Mouse (Mus musculus) ES-Bruce4 (cell line): ENCODE data around the gene Nktr. TPM values are rescaled to one million over a fixed set of nuclear protein-coding genes. Genes with fewer than 3 reads are reported as not detected.

Experiments
- H3K27ac ChIP-seq: 2 replicates; pipeline ENCODE4 v1.5.1; 2012; ENCODE audit warnings: low read length, inconsistent platforms; ENCODE audit not compliant: insufficient read depth
- H3K27me3 ChIP-seq: 2 replicates; pipeline ENCODE4 v1.6.1; 2012; ENCODE audit warnings: mild to moderate bottlenecking, low read length, inconsistent platforms; ENCODE audit not compliant: control insufficient read depth, poor library complexity, insufficient read depth, severe bottlenecking
- H3K36me3 ChIP-seq: 2 replicates; pipeline ENCODE4 v1.6.1; 2012; ENCODE audit warnings: inconsistent platforms, mild to moderate bottlenecking, low read length, moderate library complexity; ENCODE audit not compliant: control insufficient read depth, poor library complexity, insufficient read depth, severe bottlenecking
- H3K4me1 ChIP-seq: one replicate; pipeline ENCODE4 v1.8.1; 2011; ENCODE audit warnings: low read length; ENCODE audit not compliant: control insufficient read depth, insufficient read depth
- H3K4me3 ChIP-seq: 2 replicates; pipeline ENCODE4 v1.5.1; 2011; ENCODE audit warnings: low read depth, mild to moderate bottlenecking, low read length
- H3K9ac ChIP-seq: 2 replicates; pipeline ENCODE4 v1.6.1; 2012; ENCODE audit warnings: low read depth, mild to moderate bottlenecking, inconsistent platforms; ENCODE audit not compliant: poor library complexity, severe bottlenecking
- H3K9me3 ChIP-seq: replicated peaks from 2 replicates; pipeline ENCODE4 v1.6.1; 2012; ENCODE audit warnings: mild to moderate bottlenecking, low read length, inconsistent platforms; ENCODE audit not compliant: control insufficient read depth, poor library complexity, insufficient read depth, severe bottlenecking
- CTCF ChIP-seq: IDR thresholded peaks from one replicate; pipeline ENCODE4 v1.8.1; 2011; ENCODE audit warnings: low read depth, low read length
- EP300 ChIP-seq: IDR thresholded peaks from 2 replicates; pipeline ENCODE4 v1.6.1; 2011; ENCODE audit warnings: low read depth, low read length; ENCODE audit not compliant: insufficient read depth
- POLR2A ChIP-seq: IDR thresholded peaks from one replicate; pipeline ENCODE4 v1.8.1; 2011; ENCODE audit warnings: low read length; ENCODE audit not compliant: insufficient read depth
- polyA plus RNA-seq: library from polyadenylated mRNA; stranded (reverse); fragments of >200 nt; gene quantifications from 2 replicates; pipeline ENCODE4 v1.2.4, GENCODE M21; 2011; ENCODE audit warnings: low read depth; ENCODE audit not compliant: missing spikeins, insufficient read depth, insufficient read length

The Nktr gene
- polyA plus RNA-seq, 1 experiment, result 109 TPM

GRCm38 (mm10) chr9:121757835-121758814, 39.2 kb downstream of the Nktr start:
- Histone ChIP-seq H3K36me3 (peaks cover 10% of the 10 kb centered on the region), H3K9ac (peak overlapping the region; percentile 87; the same call in 1 of the 2 replicates), H3K27me3 (no peaks in the 10 kb centered on the region), H3K27ac (no peak overlapping the region), H3K4me1 (peaks cover 3% of the 10 kb centered on the region), H3K4me3 (peak overlapping the region; percentile 76), H3K9me3 (no peaks in the 10 kb centered on the region)
- TF ChIP-seq EP300 (no peak), CTCF (no peak), POLR2A (no peak)

DNA sequence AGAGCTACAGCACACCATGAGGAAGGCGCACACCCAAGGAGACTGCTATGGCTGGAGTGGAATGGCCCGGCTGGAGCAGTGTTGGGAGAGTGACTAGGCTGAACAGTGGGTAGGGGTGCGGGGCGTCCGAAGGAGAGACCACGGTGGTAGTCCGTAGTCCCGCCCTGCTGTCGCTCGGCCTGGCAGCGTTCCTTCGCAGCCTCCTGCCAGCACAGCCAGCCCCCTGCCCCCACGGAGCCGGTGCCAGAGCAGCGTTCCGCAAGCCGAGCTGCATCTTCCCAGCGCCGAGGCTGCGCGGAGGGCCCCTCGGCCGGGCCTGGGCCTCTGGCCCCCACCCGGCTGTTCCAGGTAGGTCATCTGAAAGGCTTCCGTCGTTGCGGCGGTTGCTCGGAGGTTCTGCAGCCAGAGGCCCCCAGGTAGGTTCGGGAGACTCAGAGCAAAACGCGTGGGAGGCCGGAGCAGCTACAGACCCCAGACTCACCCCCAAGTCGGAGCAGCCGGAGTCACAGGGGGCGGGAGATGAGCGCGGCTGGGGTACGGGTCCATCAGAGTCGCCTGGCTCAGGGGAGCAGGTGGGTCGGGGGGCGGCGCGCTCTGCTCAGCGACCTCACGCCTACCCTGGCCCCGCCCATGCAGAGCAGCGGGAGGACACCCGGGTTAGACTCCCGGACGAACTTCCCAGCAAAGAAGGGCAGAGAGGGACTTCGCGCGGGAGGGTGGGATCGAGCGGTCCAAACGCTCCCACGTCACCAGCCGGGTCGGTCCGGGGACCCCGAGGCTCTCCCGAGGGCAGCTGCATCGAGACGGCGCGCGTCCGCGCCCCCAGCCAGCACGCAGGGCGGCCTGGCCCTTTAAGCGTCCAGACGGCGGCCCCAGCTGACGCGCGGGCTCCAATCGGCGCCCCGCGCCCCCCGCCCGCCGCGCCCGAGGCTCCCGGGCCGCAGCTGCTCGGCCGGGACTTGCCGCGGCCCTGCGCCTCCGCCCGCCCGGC, 40.4 kb downstream of the Nktr start, which contains the start of gene Zfp651:
TSS of gene Zfp651 (plus strand) at position 240 of the 991 bp plus-strand sequence.
- H3K9ac ChIP-seq, result peak within 1 kb of the TSS; percentile 87
- H3K27ac ChIP-seq, result no peak within 1 kb of the TSS
- H3K4me3 ChIP-seq, result peak within 1 kb of the TSS; percentile 76
- TF ChIP-seq CTCF, result no peak
- TF ChIP-seq POLR2A, result no peak
- TF ChIP-seq EP300, result no peak
- peaks cover 3% of the 10 kb centered on the region for H3K4me1 ChIP-seq
- peaks cover 6% of the 10 kb centered on the region for H3K36me3 ChIP-seq
- H3K27me3 ChIP-seq, result no peaks in the 10 kb centered on the region
- no peaks in the 10 kb centered on the region for H3K9me3 ChIP-seq

DNA sequence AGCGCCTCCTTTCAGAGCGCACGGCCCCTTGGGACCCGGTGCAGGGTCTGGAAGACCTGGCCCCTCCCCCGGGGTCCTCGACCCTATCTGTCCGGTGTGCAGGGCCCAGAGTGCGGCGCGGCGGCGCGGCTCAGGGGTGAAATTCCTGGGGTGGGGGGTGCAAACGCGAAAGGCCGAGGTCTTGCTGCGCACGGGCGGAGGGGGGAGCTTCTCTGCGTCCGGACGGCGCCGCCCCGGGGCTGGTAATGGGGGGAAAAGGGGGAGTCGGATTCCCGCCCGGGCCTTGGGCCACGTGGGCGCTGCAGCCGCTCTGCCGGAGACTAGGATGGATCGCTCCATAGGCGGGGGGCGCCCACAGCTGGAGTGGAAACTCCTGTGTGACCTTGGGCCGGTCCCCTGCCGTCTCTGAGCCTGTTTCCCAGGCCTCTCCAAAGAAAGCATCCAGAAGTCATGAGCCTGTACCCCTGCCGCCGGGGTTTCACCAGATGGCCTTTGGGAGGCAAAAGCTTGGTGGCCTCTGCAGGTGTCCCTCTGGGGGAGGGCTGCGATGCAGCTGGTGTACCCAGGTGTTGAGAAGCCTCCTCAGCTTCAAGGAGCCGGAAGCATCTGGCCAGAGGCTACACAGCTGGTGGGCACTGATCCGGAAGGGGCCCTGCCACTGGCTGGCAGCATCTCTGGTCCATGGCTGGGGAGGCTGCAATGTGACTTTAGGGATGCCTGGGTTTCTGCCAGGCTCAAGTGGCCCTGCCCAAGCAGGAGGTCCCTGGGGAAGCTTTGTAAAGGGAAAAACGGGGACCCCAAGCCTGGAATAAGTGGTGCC, 41.5 kb downstream of the Nktr start:
- peak overlapping the region; percentile 76 for H3K4me3 ChIP-seq
- no peaks in the 10 kb centered on the region; the same call in 1 of the 2 replicates for H3K36me3 ChIP-seq
- peaks cover 3% of the 10 kb centered on the region for H3K4me1 ChIP-seq

GRCm38 (mm10) chr9:121761091-121761665, 42.2 kb downstream of the Nktr start:
- Histone ChIP-seq H3K9ac (no peak overlapping the region), H3K4me3 (no peak overlapping the region), H3K9me3 (no peaks in the 10 kb centered on the region), H3K4me1 (peaks cover 3% of the 10 kb centered on the region), H3K36me3 (no peaks in the 10 kb centered on the region), H3K27ac (no peak overlapping the region), H3K27me3 (no peaks in the 10 kb centered on the region)
- TF ChIP-seq CTCF (no peak), POLR2A (no peak)

More for the DNA sequence above, 41.5 kb downstream of the Nktr start:
- TF ChIP-seq CTCF (no peak), POLR2A (no peak), EP300 (no peak)
- Histone ChIP-seq H3K9me3 (no peaks in the 10 kb centered on the region), H3K27me3 (no peaks in the 10 kb centered on the region), H3K9ac (peak overlapping the region; percentile 87), H3K27ac (no peak overlapping the region)

GRCm38 (mm10) chr9:121761787-121762186, 42.8 kb downstream of the Nktr start:
- TF ChIP-seq EP300 (no peak), POLR2A (no peak), CTCF (no peak)
- H3K9me3 ChIP-seq, result no peaks in the 10 kb centered on the region
- no peak overlapping the region for H3K9ac ChIP-seq
- H3K27me3 ChIP-seq, result no peaks in the 10 kb centered on the region
- no peaks in the 10 kb centered on the region for H3K36me3 ChIP-seq
- H3K27ac ChIP-seq, result no peak overlapping the region
- H3K4me1 ChIP-seq, result peaks cover 3% of the 10 kb centered on the region
- H3K4me3 ChIP-seq, result no peak overlapping the region
